ENCODE assay signal across 10 mouse cellular contexts in the genomic region with DNA sequence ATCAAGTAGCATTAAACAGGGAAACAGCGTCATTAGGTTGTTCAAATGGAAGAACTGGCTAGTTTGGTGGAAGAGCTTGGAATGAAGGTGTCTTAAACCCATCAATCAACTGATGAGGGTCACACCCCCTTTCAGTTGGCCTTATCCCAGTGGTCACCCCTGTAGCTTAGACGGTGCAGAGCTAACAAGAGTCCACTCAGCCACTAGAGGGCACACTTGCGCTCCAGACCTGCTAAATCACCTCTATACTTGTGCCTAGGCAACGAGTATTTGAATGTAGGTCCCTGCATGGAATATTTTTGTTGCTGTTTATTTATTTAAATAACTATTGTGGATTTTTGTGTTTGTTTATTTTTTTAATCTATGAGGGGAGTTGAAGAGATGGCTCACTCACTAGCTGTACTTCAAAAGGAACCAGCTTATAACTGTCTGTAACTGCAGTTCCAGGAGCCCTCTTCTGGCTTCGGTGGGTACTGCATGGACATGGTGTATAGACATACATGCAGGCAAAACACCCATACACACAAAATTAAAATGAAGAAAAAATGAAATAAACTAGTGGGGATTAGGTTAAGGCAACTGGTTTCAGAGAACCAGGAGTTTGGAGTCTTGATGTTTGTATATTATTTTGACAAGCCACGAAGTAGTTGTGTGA. TPM values are rescaled to one million over a fixed set of nuclear protein-coding genes. Genes with fewer than 3 reads are reported as not detected.
DNase-seq lines count a peak whose midpoint lies in the region; ATAC-seq and TF ChIP-seq lines count a peak whose summit lies in the region.
"Had no signal": no experiment of that assay in that cellular context is flagged by ENCODE, and none has a peak within 500 bp of the region (broad histone marks: within the 10 kb centered on the region; RNA-seq: fewer than 3 reads in every experiment).

No protein-coding gene starts in this region.

- TF ChIP-seq CTCF in gastrocnemius, adult 2 months (IDR thresholded peaks at IDR 0.05), result peak; percentile 63
- TF ChIP-seq CTCF in testis, adult 2 months (IDR thresholded peaks at IDR 0.05; ENCODE audit: control insufficient read depth, insufficient read depth, insufficient replicate concordance, low read depth, low read length), result peak; percentile 49; the same call in 1 of the 2 replicates

- H3K4me1 ChIP-seq in testis, adult 2 months (ENCODE audit: control insufficient read depth, insufficient read depth, low read length), result no peaks in the 10 kb centered on the region
- H3K4me1 ChIP-seq: embryonic facial prominence, embryonic 13.5 days; stomach, embryonic 15.5 days had no signal

- H3K27me3 ChIP-seq in testis, adult 2 months (ENCODE audit: control insufficient read depth, insufficient read depth, low read length), result no peaks in the 10 kb centered on the region
- H3K27me3 ChIP-seq: embryonic facial prominence, embryonic 13.5 days; stomach, embryonic 15.5 days had no signal

- H3K36me3 ChIP-seq in testis, adult 2 months (ENCODE audit: control insufficient read depth, insufficient read depth, low read length), result no peaks in the 10 kb centered on the region

- no peak overlapping the region for H3K27ac ChIP-seq in gastrocnemius, adult 2 months
- H3K27ac ChIP-seq in testis, adult 2 months (ENCODE audit: control insufficient read depth, insufficient read depth, low read depth, low read length), result no peak overlapping the region
- H3K27ac ChIP-seq: embryonic facial prominence, embryonic 13.5 days; stomach, embryonic 15.5 days had no signal

- peak; percentile 63 for DNase-seq in gastrocnemius, adult 2 months
- DNase-seq in gastrocnemius, postnatal 25 days, result no peak
- no peak for DNase-seq in testis, postnatal 14 days (ENCODE audit: low spot score)
- DNase-seq in cerebellum, postnatal 4 days (ENCODE audit: low spot score in 2 of 2), result peak; percentile 58 to 70
- peak; percentile 64 to 87 for DNase-seq in kidney, postnatal 25 days
- peak; percentile 71 to 88 for DNase-seq in thymus, postnatal 10 days (ENCODE audit: low spot score in 2 of 2)

- no peak overlapping the region for H3K4me3 ChIP-seq in gastrocnemius, adult 2 months
- no peak overlapping the region for H3K4me3 ChIP-seq in testis, adult 2 months (ENCODE audit: control insufficient read depth, low read depth, low read length)
- H3K4me3 ChIP-seq: embryonic facial prominence, embryonic 13.5 days; stomach, embryonic 15.5 days had no signal

- ATAC-seq in megakaryocyte-erythroid progenitor cell, adult 5-6 weeks (replicated peaks; ENCODE audit: low FRiP score, low TSS enrichment, poor library complexity, severe bottlenecking), result 0 out of 2 replicates have a peak, but pooled peaks have one; percentile 47

- intact Hi-C loops in gastrocnemius, adult 2 months (cut with DNase I), result no loop called here

- TF ChIP-seq POLR2A in testis, adult 2 months (IDR thresholded peaks at IDR 0.05; ENCODE audit: control insufficient read depth, low read depth, low read length), result no peak

RNA-seq across cellular contexts. Expression of a gene that starts 52.2 kb away (rescaled TPM):
- total RNA-seq in gastrocnemius, adult 2 months (2021), result 10 to 100 TPM in 1 of 2 experiments, 1 to 10 TPM in 1; 6.5 to 20.9 TPM
- 1 to 10 TPM; 8.5 to 9.0 TPM for total RNA-seq in gastrocnemius, postnatal 25 days (2021)
- polyA plus RNA-seq in testis, adult 2 months (2012; rRNA removed), result 11.7 and 12.4 TPM in 2 replicates
- not detected in 2 replicates for total RNA-seq in megakaryocyte-erythroid progenitor cell, adult 5-6 weeks (2014; fragmentation: Nextera tagmentation)
- not detected in 2 replicates for total RNA-seq in megakaryocyte-erythroid progenitor cell, adult 5-6 weeks (2017)

Comparison
In these comparisons a context has a peak if more than half of its experiments do, and no peak if none do; other contexts are left out.
1. DNase-seq: peak in gastrocnemius, adult 2 months (single experiment), cerebellum, postnatal 4 days (2 of 2), kidney, postnatal 25 days (2 of 2) and thymus, postnatal 10 days (2 of 2); none in gastrocnemius, postnatal 25 days (single experiment) and testis, postnatal 14 days (single experiment).
2. RNA of a gene that starts 52.2 kb away (total RNA-seq): 6.5 to 20.9 TPM in gastrocnemius, adult 2 months and 8.5 to 9.0 TPM in gastrocnemius, postnatal 25 days; not detected in megakaryocyte-erythroid progenitor cell, adult 5-6 weeks; every median in the first group is over 4 times any median in the second.